Mouse (Mus musculus): ENCODE results near the gene Myo16. TPM values are rescaled to one million over a fixed set of nuclear protein-coding genes. Genes with fewer than 3 reads are reported as not detected.

The Myo16 gene
- total RNA-seq, 2 experiments from 2014 or later = 10.7 to 10.8 TPM

- no peak for DNase-seq (ENCODE audit: low spot score in 2 of 2)
These were observed 308.6 kb downstream of the Myo16 start for GRCm38 (mm10) chr8:10462271-10462670.

DNA sequence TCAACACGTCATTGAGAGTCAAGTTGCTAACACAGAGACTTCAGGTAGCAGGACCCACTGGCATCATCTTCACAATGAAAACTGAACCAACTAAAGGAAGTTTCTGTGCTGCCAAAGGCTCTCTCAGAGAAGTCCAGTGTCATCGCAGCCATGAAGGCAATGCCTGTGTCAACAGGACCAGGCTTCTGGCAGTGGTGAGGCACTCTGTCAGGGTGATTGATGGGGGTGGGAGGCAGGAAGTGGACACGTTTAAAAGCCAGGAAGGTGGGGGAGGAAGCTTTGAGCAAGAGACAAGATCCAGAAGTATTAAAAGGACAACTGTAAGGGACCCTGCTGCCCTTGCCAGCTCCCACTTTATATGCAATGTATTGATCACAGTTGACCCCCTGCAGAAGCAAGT lies 314.8 kb downstream of the Myo16 start:
- DNase-seq (ENCODE audit: low spot score in 2 of 2) = no peak

DNA sequence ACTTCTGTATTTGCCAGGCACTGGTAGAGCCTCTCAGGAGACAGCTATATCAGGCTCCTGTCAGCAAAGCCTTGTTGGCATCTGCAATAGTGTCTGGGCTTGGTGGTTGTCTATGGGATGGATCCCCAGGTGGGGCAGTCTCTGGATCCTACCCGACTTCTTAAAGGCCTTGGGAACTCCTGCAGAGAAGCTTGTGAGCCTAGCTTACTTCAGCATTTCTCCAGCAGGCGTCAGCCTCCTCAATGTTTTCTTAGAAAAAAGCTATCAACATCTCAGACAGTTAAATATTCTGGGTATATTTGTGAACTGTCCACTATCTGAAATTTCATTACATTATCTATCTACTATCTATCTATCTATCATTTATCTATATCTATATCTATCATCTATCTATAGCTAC lies 315.9 kb downstream of the Myo16 start:
- no peak for DNase-seq (ENCODE audit: low spot score in 2 of 2)

- DNase-seq (ENCODE audit: low spot score in 2 of 2) = no peak
These were observed 316.6 kb downstream of the Myo16 start for GRCm38 (mm10) chr8:10470280-10470679.

- DNase-seq (ENCODE audit: low spot score in 2 of 2) = no peak
These were observed 318.7 kb downstream of the Myo16 start for GRCm38 (mm10) chr8:10472371-10472770.

DNA sequence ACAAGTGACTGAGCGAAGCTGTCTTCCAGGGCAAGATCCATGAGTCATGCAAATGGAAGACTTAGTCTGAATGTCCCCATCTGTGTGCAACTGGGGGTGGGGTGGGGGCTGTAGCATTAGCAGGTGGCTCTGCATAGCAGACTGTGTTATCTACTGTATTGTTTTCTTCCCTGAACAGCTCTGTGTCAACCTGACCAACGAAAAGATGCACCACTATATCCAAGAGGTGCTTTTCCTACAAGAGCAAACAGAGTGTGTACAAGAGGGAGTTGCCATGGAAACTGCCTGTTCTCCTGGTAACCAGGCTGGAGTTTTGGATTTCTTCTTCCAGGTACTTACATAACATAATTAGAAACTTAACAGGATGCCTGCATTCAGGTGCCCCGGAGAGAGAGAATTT lies 320.7 kb downstream of the Myo16 start:
- DNase-seq (ENCODE audit: low spot score in 2 of 2) = no peak

- no peak for DNase-seq (ENCODE audit: low spot score in 2 of 2)
These were observed 325.3 kb downstream of the Myo16 start for GRCm38 (mm10) chr8:10479059-10479458.

DNA sequence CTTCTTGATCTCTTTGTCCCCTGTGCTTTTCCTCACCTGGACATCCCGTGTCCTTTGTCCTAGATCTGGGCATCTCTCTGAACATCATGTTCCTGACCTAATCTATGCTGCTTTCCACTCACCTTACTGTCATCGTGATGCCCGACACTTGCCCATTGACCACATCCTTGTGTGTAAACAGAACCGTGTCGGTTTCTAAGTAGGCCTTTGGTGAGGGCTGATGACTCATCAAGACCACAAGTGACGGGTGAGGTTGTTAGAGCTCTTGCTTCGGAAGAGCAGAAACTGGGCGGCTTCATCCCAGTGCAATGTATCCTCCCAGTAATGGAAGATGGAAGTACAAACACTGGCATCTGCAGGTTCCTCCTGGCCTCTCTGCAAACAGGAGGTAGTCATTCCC lies 327.1 kb downstream of the Myo16 start:
- no peak for DNase-seq (ENCODE audit: low spot score in 2 of 2)

- no peak for DNase-seq (ENCODE audit: low spot score in 2 of 2)
These were observed 328.4 kb downstream of the Myo16 start for GRCm38 (mm10) chr8:10482064-10482463.

GRCm38 (mm10) chr8:10482880-10483279 lies 329.2 kb downstream of the Myo16 start:
- DNase-seq (ENCODE audit: low spot score in 2 of 2) = no peak

- DNase-seq (ENCODE audit: low spot score in 2 of 2) = no peak
These were observed 330.1 kb downstream of the Myo16 start for GRCm38 (mm10) chr8:10483841-10484240.

DNA sequence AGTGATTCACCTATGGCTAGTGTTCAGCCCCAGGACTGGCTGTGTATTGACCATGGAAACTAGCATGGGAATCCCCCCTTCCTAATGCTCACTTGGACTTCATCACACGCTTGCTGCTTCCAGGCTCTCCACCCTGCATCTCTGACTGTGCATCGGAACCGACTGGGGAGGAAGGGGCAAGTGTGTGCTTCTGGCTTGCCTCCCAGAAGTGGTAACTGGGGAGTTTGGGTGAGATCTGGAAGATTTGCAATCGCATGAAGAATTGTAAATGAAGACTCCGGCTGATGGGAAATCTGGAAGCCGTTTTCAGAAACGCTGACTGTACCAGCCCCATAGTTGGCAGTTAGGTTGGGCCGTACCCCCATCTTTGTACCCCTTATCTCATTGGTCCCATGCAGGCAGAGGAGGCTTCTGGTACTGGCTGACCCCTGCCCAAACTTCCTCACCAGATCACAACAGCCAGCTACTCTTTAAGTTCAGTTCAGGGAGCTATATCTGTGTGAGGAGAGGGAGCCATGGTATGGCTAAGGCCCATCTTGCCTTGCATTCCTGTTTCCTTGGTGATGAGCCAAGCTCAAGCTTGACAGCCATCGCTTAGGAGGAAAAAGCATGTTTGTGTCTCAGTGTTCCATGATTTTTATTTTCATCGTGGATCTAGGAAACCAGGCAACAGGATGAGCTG lies 336.2 kb downstream of the Myo16 start:
- no peak for DNase-seq (ENCODE audit: low spot score in 2 of 2)

DNA sequence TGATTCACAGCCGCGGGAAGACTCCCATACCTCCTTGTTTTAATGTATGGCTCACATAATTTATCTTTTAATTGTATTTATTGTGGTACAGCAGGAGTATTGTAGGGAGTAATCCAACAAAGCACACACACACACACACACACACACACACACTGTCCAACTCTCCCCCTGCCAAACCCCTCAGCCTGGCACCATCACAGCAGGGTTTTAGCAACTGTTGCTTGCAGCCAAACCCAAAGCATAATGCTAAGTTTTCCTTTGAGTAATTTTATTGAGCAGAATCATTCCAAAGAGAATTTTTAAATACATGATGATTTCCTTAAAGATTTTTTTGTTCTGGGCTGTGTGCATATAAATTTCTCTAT lies 336.7 kb downstream of the Myo16 start:
- no peak for DNase-seq (ENCODE audit: low spot score in 2 of 2)

GRCm38 (mm10) chr8:10490874-10491273 lies 337.2 kb downstream of the Myo16 start:
- no peak for DNase-seq (ENCODE audit: low spot score in 2 of 2)

DNA sequence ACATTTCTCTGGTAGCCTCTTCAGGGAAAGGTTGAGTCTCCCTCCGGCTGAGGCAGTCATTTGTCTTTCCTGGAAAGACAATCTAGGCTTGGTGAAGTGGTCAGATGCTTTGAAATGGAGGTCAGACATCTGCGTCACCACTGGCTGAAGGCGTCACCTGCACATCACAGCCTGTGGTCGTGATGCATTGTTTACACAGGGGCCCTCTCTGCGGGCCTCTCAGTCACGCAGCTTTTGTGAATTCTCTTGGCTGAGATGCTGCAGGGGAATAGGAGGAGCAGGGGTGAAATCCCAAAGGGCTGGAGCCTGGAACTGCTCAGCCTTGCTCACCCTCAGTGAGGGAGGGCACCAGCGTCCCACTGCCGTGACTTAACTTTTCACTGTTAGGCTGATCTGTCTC lies 346.1 kb downstream of the Myo16 start:
- no peak for DNase-seq (ENCODE audit: low spot score in 2 of 2)

- no peak for DNase-seq (ENCODE audit: low spot score in 2 of 2)
These were observed 346.8 kb downstream of the Myo16 start for GRCm38 (mm10) chr8:10500465-10500864.

GRCm38 (mm10) chr8:10501750-10502149 lies 348.0 kb downstream of the Myo16 start:
- no peak for DNase-seq (ENCODE audit: low spot score in 2 of 2)

GRCm38 (mm10) chr8:10512105-10512504 lies 358.4 kb downstream of the Myo16 start:
- no peak for DNase-seq (ENCODE audit: low spot score in 2 of 2)

DNA sequence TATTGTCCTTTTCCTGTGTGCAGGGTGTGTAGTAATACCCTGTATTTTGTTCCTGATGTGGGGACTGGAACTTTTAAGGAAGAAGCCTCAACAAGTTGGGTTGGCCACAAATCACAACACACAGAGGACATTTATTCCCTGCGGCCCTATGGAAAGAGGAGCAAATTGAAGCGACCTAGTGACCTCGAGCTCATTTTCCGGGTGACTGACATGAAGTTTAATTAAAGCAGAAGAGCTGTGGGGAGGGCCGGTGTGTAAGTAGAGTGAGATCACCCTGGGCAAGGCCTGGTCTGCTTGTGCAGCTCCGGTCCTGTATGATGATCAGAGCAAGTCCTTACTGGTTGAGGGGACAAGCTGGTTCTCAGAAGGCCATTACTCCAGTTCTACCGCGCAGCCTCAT lies 363.7 kb downstream of the Myo16 start:
- no peak for DNase-seq (ENCODE audit: low spot score in 2 of 2)

DNA sequence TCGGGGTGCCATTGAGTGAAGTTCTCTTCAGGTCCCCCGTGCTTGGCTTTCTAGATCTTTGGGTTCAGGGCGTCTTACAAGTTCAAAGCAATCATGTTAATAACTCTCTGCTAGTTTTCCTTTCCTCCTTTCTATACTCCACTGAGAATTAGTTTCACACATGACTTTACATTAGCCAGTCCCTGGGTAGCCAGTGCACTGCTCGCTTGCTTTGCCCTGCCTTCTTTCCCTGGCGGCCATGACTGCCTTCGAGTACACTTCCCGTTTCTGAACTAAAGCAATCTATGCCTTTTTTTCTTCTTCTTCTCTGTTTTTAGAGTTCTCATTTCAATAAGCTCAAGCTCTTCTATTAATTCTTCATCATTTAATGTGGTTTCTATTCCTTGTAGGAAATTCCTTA lies 365.6 kb downstream of the Myo16 start:
- no peak for DNase-seq (ENCODE audit: low spot score in 2 of 2)

- DNase-seq (ENCODE audit: low spot score in 2 of 2) = no peak
These were observed 367.8 kb downstream of the Myo16 start for GRCm38 (mm10) chr8:10521463-10521862.

- DNase-seq (ENCODE audit: low spot score in 2 of 2) = no peak
These were observed 372.0 kb downstream of the Myo16 start for GRCm38 (mm10) chr8:10525686-10526085.

- no peak for DNase-seq (ENCODE audit: low spot score in 2 of 2)
These were observed 372.9 kb downstream of the Myo16 start for GRCm38 (mm10) chr8:10526616-10527015.

Measured in gastrocnemius, postnatal 4 days (tissue).